Mouse (Mus musculus) left cerebral cortex, adult 18-20 months (tissue): Measurements from ENCODE around the gene Cstf3. TPM values are rescaled to one million over a fixed set of nuclear protein-coding genes. Genes with fewer than 3 reads are reported as not detected.

Experiments used
- DNase-seq, 2 experiments: peaks; one replicate each; pipeline ENCODE4 v3.0.0; 2021 to 2022; ENCODE audit warnings: low spot score in 2 of 2, mixed read lengths in 1 of 2
- total RNA-seq, 2 experiments: library from RNA; stranded (reverse); gene quantifications; 2 replicates each; pipeline ENCODE4 v1.2.3; 2021

Gene Cstf3
- total RNA-seq, 2 experiments from 2014 or later = 37.2 to 44.2 TPM

DNA sequence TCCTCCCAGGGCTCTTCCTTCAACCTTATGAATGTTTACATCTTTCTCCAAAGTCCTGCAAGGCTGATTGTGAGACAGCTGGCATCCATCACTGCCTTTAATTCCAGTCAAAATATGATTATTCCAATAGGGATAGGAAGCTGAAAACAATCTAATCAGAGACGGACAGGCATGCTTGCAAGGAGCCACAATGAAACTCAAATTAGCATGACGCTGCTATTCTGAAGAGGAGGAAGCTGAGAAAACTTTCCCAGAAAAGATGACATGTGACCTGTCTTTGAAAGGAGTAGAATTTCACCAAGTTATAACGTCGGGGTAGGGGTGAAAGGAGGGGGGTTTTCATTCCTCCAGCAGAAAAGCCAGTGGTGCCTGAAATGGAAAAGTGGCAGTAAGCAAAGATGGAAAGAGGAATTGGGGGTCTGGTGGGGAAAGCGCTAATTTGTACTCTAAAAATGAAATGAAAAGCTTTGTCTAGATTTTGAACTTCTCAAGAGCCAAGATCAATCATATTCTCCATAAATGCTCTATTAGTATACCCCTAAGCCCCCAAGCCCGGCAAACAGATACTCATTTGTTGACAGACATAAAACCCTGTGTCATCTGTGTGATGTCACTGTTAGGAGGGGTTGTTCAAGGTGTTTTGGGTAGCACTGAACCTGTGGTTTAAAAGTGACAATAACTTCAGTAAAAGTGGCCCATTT is 120.5 kb downstream of the Cstf3 start:
- no peak for DNase-seq

DNA sequence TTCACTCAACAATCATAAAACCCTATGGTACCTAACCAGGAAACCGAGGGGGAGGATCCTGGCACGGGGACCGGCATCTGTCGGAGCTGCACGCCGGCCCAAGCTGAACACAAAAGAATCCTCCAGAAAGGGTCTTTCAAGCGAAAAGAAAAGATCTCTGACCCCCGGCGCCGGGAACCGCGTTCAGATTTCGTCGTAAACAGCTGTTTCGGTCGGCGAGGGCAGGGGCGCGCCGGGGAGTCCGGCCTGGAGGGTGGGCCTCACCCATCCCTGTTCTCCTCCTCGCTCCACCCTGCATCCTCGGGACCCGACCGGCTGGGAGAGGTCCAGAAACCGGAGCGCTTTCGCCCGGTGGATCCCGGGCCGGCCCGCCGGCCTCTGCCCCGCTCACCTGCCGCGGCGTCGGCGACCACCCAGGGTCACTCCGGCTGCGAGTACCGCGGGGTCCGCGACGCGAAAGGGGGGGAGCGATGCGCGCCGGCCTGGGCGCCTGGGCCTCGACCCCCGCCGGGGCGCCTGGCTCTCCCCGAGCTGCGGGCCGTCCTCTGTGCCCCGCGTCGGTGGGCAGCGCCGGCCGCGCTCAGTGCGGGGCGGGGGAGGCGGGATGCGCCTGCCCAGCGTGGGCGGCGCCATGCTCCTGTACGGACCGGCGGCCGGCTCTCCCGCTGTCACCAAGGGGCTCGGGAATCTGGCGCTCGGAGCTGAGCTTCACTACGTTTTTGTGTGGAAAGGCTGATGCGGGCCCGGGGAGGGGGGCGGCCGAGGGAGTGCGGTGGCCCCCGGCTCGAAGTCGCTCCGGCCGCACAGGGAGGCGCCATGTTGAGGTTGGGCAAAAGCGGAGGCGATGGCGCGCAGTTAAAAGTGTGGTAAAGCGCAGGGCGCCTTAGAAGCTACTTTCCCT is 121.5 kb downstream of the Cstf3 start, which contains the start of gene Tcp11l1:
TSS of gene Tcp11l1 (minus strand) at position 585 of the 901 bp plus-strand sequence.
- peak; percentile 55 to 74 for DNase-seq

DNA sequence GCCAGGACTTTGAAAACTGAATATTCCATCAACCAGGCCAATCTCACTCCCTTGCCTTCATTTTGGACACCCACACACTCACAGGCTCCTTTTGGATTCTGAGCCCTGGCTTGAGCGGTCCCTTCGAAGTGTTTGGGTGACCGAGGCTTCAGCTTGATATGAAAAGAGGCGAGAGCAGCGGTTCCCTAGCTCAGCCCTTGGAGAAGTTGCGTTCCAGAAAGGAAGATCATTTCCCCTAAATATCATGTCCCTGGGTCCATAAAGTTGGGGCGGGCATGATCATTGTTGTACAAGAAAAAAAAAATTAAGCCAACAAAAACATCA is 122.1 kb downstream of the Cstf3 start:
- DNase-seq = no peak

DNA sequence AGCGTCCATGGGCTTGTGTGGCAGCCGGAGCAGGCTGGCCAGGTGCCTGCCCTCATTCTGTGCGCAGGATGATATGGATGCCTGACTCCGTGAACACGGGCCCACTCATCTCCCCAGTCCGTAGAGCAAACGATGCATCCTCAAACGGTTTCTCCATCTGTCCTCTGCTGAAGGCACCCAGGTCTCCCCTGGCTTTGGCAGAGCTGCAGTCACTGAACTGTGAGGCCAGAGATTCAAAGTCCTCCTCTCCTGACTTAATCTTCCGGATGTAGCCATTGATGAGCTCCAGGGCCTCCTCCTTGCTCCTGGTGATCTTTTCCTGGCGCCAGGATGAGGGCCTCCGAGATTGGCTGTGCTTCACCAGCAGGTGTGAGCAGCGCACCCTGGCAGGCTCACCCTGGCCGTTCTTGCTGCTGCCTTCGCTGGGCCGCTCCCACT is 124.0 kb downstream of the Cstf3 start:
- no peak for DNase-seq

Other genes starting within 250 kb of the Cstf3 start
- gene D430041D05Rik, start 179.5 kb upstream of the Cstf3 start, total RNA-seq = 100 to 1,000 TPM; 102 to 106 TPM
- gene Hipk3, start 96.1 kb upstream of the Cstf3 start, total RNA-seq = 100 to 1,000 TPM; 103 to 108 TPM
- 10 to 100 TPM; 31.3 to 34.5 TPM for gene Tcp11l1, start 121.6 kb downstream of the Cstf3 start, total RNA-seq
- gene Pin1rt1, start 125.9 kb downstream of the Cstf3 start, total RNA-seq = not detected
- 1 to 10 TPM; 1.4 to 1.5 TPM for gene Depdc7, start 152.4 kb downstream of the Cstf3 start, total RNA-seq
- 1 to 10 TPM; 9.0 to 9.5 TPM for gene Qser1, start 226.2 kb downstream of the Cstf3 start, total RNA-seq